Mouse (Mus musculus) intestine, embryonic 14.5 days (tissue): Measurements from ENCODE around the gene Fchsd2. TPM values are rescaled to one million over a fixed set of nuclear protein-coding genes. Genes with fewer than 3 reads are reported as not detected.

Experiments used
- ATAC-seq: fragments of 200-750 bp; cut with Nextera tagmentation; replicated peaks from 2 replicates; pipeline ENCODE4 v1.8.0; 2017; ENCODE audit warnings: low read depth, moderate number of reproducible peaks, moderate TSS enrichment, moderate library complexity; ENCODE audit not compliant: low FRiP score, low TSS enrichment
- DNase-seq: peaks from one replicate; pipeline ENCODE4 v3.0.0-alpha.2; 2018; ENCODE audit warnings: low spot score
- H3K27ac ChIP-seq: fragments of 300-500 bp; sonication (generic); 2 replicates; pipeline ENCODE4 v1.5.1; 2014; ENCODE audit warnings: low read depth, mild to moderate bottlenecking, control low read depth
- H3K27me3 ChIP-seq: fragments of 300-500 bp; sonication (generic); replicated peaks from 2 replicates; pipeline ENCODE4 v1.6.1; 2014; ENCODE audit warnings: low read length, control low read depth; ENCODE audit not compliant: control insufficient read depth, insufficient read depth
- H3K36me3 ChIP-seq: fragments of 300-500 bp; sonication (generic); 2 replicates; pipeline ENCODE4 v1.6.1; 2014; ENCODE audit warnings: low read length, control low read depth; ENCODE audit not compliant: control insufficient read depth, insufficient read depth
- H3K4me1 ChIP-seq: fragments of 300-500 bp; sonication (generic); replicated peaks from 2 replicates; pipeline ENCODE4 v1.6.1; 2014; ENCODE audit warnings: low read length, control low read depth, mixed read lengths; ENCODE audit not compliant: control insufficient read depth, insufficient read depth
- H3K4me2 ChIP-seq: fragments of 300-500 bp; sonication (generic); 2 replicates; pipeline ENCODE4 v1.6.1; 2014; ENCODE audit warnings: low read length
- H3K4me3 ChIP-seq: fragments of 300-500 bp; sonication (generic); 2 replicates; pipeline ENCODE4 v1.5.1; 2014; ENCODE audit warnings: low read depth, low read length, control low read depth, mixed read lengths
- H3K9ac ChIP-seq: fragments of 300-500 bp; sonication (generic); 2 replicates; pipeline ENCODE4 v1.6.1; 2014; ENCODE audit warnings: mild to moderate bottlenecking, low read length
- H3K9me3 ChIP-seq: fragments of 300-500 bp; sonication (generic); 2 replicates; pipeline ENCODE4 v1.6.1; 2016; ENCODE audit warnings: low read length, control low read depth; ENCODE audit not compliant: control insufficient read depth
- WGBS: fragments of 180-500 bp; shearing (Covaris S2); extraction: QIAGEN DNeasy Blood & Tissue Kit; methylation state at CpG from one replicate; pipeline ENCODE4 v1.1.7; 2014; 5-methylcytosine and 5-hydroxymethylcytosine counted together
- polyA plus RNA-seq: library from polyadenylated mRNA; unstranded; fragments of >200 nt; fragmentation: Nextera tagmentation; extraction: Ambion mirVana; gene quantifications from 2 replicates; pipeline ENCODE4 v1.2.1, GENCODE M21; 2014

Fchsd2 gene
- polyA plus RNA-seq, 1 experiment from 2014 or later, result 24.4 TPM

GRCm38 (mm10) chr7:101114328-101114727 is 21.7 kb downstream of the Fchsd2 start:
- ATAC-seq (no peak), DNase-seq (no peak)
- H3K27me3 ChIP-seq, result no peaks in the 10 kb centered on the region
- 97% methylated on average over 1 of the region's 1 CpGs for WGBS
- H3K4me2 ChIP-seq, result no peak overlapping the region
- no peak overlapping the region for H3K27ac ChIP-seq
- no peaks in the 10 kb centered on the region for H3K9me3 ChIP-seq
- peaks cover 61% of the 10 kb centered on the region for H3K36me3 ChIP-seq
- no peak overlapping the region for H3K9ac ChIP-seq
- H3K4me3 ChIP-seq, result no peak overlapping the region
- H3K4me1 ChIP-seq, result no peaks in the 10 kb centered on the region; the same call in 1 of the 2 replicates

GRCm38 (mm10) chr7:101119391-101119790 is 26.7 kb downstream of the Fchsd2 start:
- H3K9me3 ChIP-seq, result no peaks in the 10 kb centered on the region
- no peak overlapping the region for H3K27ac ChIP-seq

GRCm38 (mm10) chr7:101123579-101124347 is 31.1 kb downstream of the Fchsd2 start:
- Histone ChIP-seq H3K27me3 (no peaks in the 10 kb centered on the region), H3K27ac (no peak overlapping the region), H3K4me2 (no peak overlapping the region), H3K9ac (no peak overlapping the region), H3K4me3 (no peak overlapping the region), H3K4me1 (peaks cover 5% of the 10 kb centered on the region), H3K9me3 (no peaks in the 10 kb centered on the region), H3K36me3 (peaks cover 15% of the 10 kb centered on the region; the same call in 1 of the 2 replicates)
- 74% methylated on average over 6 of the region's 6 CpGs for WGBS
- ATAC-seq (no peak), DNase-seq (no peak)

More at GRCm38 (mm10) chr7:101119391-101119790, 26.7 kb downstream of the Fchsd2 start:
- DNase-seq, result no peak
- no peak for ATAC-seq
- Histone ChIP-seq H3K9ac (no peak overlapping the region), H3K36me3 (peaks cover 53% of the 10 kb centered on the region), H3K4me1 (no peaks in the 10 kb centered on the region), H3K4me3 (no peak overlapping the region), H3K27me3 (no peaks in the 10 kb centered on the region), H3K4me2 (no peak overlapping the region)
- 79% methylated on average over 7 of the region's 7 CpGs for WGBS

- H3K27me3 ChIP-seq, result no peaks in the 10 kb centered on the region
- WGBS, result 87% methylated on average over 3 of the region's 3 CpGs
- no peaks in the 10 kb centered on the region for H3K9me3 ChIP-seq
- no peak overlapping the region for H3K27ac ChIP-seq
- H3K4me1 ChIP-seq, result peaks cover 5% of the 10 kb centered on the region
- H3K36me3 ChIP-seq, result no peaks in the 10 kb centered on the region
- H3K9ac ChIP-seq, result no peak overlapping the region
- H3K4me3 ChIP-seq, result no peak overlapping the region
- DNase-seq, result no peak
- no peak overlapping the region for H3K4me2 ChIP-seq
- no peak for ATAC-seq
Measured at GRCm38 (mm10) chr7:101127737-101128136, 35.1 kb downstream of the Fchsd2 start.

- Histone ChIP-seq H3K4me3 (no peak overlapping the region), H3K9me3 (no peaks in the 10 kb centered on the region), H3K27me3 (no peaks in the 10 kb centered on the region), H3K27ac (no peak overlapping the region), H3K4me2 (no peak overlapping the region), H3K4me1 (peaks cover 5% of the 10 kb centered on the region), H3K9ac (no peak overlapping the region), H3K36me3 (no peaks in the 10 kb centered on the region)
- ATAC-seq (no peak), DNase-seq (no peak)
- WGBS, result 78% methylated on average over 4 of the region's 4 CpGs
Measured at GRCm38 (mm10) chr7:101128536-101128935, 35.9 kb downstream of the Fchsd2 start.

- ATAC-seq, result no peak
- WGBS, result 62% methylated on average over 3 of the region's 3 CpGs
Measured at GRCm38 (mm10) chr7:101130646-101131045, 38.0 kb downstream of the Fchsd2 start.

GRCm38 (mm10) chr7:101131281-101131680 is 38.6 kb downstream of the Fchsd2 start:
- no peak overlapping the region for H3K4me3 ChIP-seq
- H3K4me1 ChIP-seq, result peaks cover 5% of the 10 kb centered on the region
- DNase-seq (no peak), ATAC-seq (no peak)
- no peaks in the 10 kb centered on the region for H3K9me3 ChIP-seq
- 83% methylated on average over 6 of the region's 6 CpGs for WGBS
- H3K27me3 ChIP-seq, result no peaks in the 10 kb centered on the region
- no peaks in the 10 kb centered on the region for H3K36me3 ChIP-seq
- H3K9ac ChIP-seq, result no peak overlapping the region
- H3K4me2 ChIP-seq, result no peak overlapping the region
- no peak overlapping the region for H3K27ac ChIP-seq

More at GRCm38 (mm10) chr7:101130646-101131045, 38.0 kb downstream of the Fchsd2 start:
- H3K9ac ChIP-seq, result no peak overlapping the region
- no peak overlapping the region for H3K27ac ChIP-seq
- no peaks in the 10 kb centered on the region for H3K27me3 ChIP-seq
- H3K4me1 ChIP-seq, result peaks cover 5% of the 10 kb centered on the region
- no peaks in the 10 kb centered on the region for H3K9me3 ChIP-seq
- no peak overlapping the region for H3K4me3 ChIP-seq
- no peaks in the 10 kb centered on the region for H3K36me3 ChIP-seq
- H3K4me2 ChIP-seq, result no peak overlapping the region
- no peak for DNase-seq

- WGBS, result 95% methylated on average over 2 of the region's 2 CpGs
- no peaks in the 10 kb centered on the region for H3K27me3 ChIP-seq
- H3K4me3 ChIP-seq, result no peak overlapping the region
- H3K4me2 ChIP-seq, result no peak overlapping the region
- DNase-seq, result no peak
- H3K36me3 ChIP-seq, result no peaks in the 10 kb centered on the region
- H3K9ac ChIP-seq, result no peak overlapping the region
- no peaks in the 10 kb centered on the region for H3K9me3 ChIP-seq
- H3K4me1 ChIP-seq, result peaks cover under 1% of the 10 kb centered on the region
- no peak overlapping the region for H3K27ac ChIP-seq
- ATAC-seq, result no peak
Measured at GRCm38 (mm10) chr7:101133591-101133990, 40.9 kb downstream of the Fchsd2 start.

- ATAC-seq (no peak), DNase-seq (no peak)
- H3K4me2 ChIP-seq, result no peak overlapping the region
- 93% methylated on average over 2 of the region's 2 CpGs for WGBS
- no peaks in the 10 kb centered on the region for H3K9me3 ChIP-seq
- H3K36me3 ChIP-seq, result no peaks in the 10 kb centered on the region
- H3K27ac ChIP-seq, result no peak overlapping the region
- H3K9ac ChIP-seq, result no peak overlapping the region
- H3K27me3 ChIP-seq, result no peaks in the 10 kb centered on the region
- no peaks in the 10 kb centered on the region for H3K4me1 ChIP-seq
- H3K4me3 ChIP-seq, result no peak overlapping the region
Measured at GRCm38 (mm10) chr7:101134117-101134516, 41.5 kb downstream of the Fchsd2 start.
